Mouse (Mus musculus): ENCODE data around the gene Sugt1.

- no peak for TF ChIP-seq CTCF (IDR thresholded peaks at IDR 0.05; ENCODE audit: low read depth)
- no peak for TF ChIP-seq EP300 (IDR thresholded peaks at IDR 0.05; ENCODE audit: low read depth)
Observed at GRCm38 (mm10) chr14:79587852-79588229, 350 bp downstream of the Sugt1 start.
